Mouse (Mus musculus) hematopoietic stem cell, adult 5-6 weeks (primary cell): ENCODE measurements around the gene Rad21l. TPM values are rescaled to one million over a fixed set of nuclear protein-coding genes. Genes with fewer than 3 reads are reported as not detected.
"Not testable (repeated sequence)": the region's sequence is repeated elsewhere in the genome, so short reads cannot be mapped to it uniquely, and the experiment has no call there.

Experiments
- ATAC-seq, 2 experiments: fragments of 125-278 bp in 1 of 2; replicated peaks in 1 of 2; 2 replicates each; pipeline ENCODE4 v1.8.0; 2016 to 2017; ENCODE audit warnings: inconsistent platforms in 2 of 2, mild to moderate bottlenecking in 2 of 2, moderate number of reproducible peaks in 2 of 2, low read depth in 1 of 2, moderate TSS enrichment in 1 of 2; ENCODE audit not compliant: low FRiP score in 2 of 2, poor library complexity in 2 of 2, severe bottlenecking in 2 of 2, insufficient read depth in 1 of 2, low TSS enrichment in 1 of 2
- total RNA-seq: library from RNA; stranded (forward); fragments of 172-1452, 232-1000 nt; gene quantifications from 2 replicates; pipeline ENCODE4 v1.2.3, GENCODE M21; 2017

The Rad21l gene
- total RNA-seq, 1 experiment from 2014 or later = not detected

DNA sequence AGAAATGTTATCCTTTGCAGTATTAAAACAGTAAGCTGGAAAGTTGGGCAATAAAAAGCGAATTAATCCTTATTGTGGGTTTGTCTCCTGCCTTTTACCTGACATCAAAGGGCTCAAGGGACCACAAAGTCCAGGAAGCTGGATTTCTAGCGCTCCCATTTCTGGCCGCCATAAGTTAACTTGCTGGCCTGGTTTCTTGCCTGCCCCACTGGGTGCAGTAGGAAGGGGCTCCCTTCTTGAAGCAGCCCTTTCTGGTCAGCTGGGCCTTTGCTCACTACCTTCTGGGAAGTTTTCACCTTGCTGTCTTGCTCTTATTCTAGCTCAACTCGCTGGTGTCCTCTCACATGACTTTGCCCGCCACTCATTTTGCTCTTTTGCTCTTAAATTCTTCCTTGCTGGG, 35.4 kb downstream of the Rad21l start:
- ATAC-seq = no peak

DNA sequence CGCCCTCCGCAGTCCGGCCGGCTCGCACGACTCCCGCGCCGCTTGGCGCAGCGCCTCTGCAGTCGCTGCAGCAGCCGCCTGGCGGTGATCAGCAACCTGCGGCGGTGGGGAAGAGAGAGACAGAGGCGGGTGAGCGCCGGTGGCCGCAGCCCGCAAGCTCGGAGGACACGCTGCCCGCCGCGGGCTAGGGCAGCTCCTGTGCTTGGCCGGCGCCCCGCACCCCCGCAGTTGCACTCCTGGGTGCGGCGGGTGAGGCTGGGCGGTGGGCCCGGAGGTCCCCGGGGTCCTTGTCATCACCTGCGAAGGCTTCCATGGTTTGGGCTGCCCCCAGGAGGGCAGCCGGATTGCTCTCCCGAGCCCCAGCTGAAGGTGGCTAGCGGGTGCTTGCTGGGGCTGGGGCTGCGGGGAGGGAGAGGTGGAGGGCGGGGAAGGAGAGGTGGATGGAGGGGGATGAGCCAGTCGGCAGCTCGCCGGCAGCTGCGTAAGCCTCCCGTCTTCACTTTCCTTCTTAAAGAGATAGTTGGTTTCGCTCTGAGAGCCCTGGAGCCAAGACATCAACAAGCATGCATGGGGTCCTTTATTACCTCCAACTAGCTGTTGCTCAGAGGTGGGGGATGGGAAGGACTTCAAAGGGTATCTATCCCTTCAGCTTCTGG, 36.0 kb downstream of the Rad21l start, which contains the start of gene Snph:
Gene Snph (minus strand): TSS at position 435 of the 656 bp plus-strand sequence.
- peak; percentile 66 to 67; a peak in 3 of 4 replicates for ATAC-seq

DNA sequence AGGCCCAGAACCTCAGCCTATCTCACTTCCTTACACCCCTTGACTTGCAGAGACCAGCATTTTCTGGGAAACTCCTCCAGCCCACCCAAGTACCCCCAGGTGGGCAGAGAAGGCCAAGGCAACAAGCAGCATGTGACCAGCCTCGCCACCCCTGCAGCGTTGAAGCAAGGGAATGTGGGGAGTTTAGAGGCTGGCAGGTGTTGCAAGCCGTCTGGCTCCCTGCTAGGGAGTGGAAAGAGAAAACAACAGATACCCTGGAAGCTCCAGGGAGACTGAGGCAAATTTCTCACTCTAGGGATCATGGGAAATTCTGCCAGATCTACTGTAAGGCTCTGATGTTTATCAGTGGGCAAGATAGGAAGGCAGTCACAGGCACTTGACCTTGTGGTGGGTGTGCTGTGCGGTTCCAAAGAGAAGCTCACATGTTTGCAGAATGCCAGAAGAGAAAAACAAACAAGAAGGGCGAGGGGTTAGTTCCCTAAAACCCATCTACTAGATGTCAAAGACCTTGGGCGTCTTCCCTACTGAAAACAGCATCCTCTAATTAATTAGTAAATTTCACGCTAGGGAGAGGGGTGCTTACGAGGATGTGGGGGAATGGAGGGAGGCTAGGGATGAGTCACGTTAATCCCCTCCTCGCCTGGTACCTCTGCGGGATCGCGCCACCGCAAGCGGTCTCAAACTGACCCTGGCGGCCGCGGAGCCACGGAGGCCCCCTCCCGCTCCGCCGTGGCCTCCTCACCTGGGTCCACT, 36.8 kb downstream of the Rad21l start:
- peak; percentile 15 to 23; a peak in 1 of 4 replicates for ATAC-seq

DNA sequence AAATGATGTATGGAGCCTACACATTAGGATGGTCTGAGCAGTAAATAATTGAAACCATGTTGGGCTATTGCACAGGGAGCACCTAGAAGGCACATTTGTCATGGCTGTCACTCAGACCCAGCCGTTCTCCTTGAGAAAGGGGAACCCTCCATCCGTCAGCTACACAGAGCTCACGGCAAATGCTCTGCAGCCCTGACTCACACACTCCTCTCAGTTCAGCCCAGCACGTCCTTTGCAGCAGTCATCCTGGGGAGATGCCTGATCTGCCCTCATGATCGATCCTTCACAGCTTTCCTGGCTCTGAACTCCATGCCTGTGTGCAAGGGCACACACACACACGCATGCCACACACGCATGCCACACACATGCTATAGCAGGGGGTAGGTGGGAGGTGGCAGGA, 39.0 kb downstream of the Rad21l start:
- peak in 1 of 2 experiments; percentile 44; a peak in 1 of 4 replicates for ATAC-seq

DNA sequence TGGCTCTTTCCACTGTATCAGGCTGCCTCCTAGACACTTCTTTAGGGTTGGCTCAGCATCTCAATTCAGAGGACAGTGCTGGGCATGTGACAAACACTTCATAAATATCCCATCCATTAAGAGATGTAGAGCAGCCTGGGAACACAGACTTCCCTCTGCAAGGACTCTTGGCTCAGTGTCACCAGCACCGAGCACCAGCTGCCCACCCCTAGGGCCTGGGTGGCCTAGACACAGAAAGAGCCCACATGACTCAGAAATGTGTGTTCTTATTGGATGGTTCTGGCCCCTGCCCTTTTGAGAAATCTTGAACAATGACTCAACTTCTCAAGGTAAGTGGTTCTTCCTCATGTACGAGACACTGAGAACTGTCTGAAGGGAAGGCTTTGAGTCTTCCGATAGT, 40.3 kb downstream of the Rad21l start:
- ATAC-seq = no peak

DNA sequence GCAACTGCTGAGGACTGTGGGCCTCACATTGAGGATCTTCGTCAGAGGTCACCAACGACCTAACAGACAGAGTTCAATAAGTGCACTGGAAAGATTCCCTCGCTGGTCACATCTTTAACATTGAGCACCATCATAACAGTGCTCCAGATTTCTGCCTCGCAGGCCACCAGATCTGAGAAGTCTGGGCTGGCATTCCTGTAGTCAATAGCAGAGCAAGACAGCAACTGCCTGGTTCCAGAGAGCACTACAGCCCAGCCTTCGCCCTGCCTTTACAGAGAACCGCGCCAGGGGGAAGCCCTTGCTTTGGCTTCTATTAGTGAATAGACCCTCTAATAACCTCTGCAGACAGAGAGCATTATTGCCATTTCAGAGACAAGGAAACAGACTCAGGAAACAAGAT, 42.0 kb downstream of the Rad21l start:
- ATAC-seq = no peak

DNA sequence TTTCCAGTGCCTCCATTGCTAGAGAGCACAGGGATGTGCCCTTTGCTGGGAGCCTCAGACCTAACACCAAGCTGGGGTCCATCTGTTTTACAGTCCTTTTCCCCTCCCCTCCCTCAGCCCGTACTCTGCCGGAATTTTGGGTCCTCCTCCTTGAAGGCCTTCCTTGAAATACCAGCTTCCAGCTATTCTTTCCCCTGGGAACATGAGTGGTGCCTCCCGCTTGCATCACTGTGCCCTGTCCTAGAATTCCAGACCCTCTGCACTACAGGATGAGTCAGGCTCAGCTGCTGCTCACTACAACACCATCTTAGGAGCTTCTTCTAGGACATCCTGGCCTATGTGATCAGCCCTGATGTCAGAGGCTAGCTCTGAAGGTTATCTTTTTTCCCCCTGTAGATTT, 44.6 kb downstream of the Rad21l start:
- no peak for ATAC-seq

DNA sequence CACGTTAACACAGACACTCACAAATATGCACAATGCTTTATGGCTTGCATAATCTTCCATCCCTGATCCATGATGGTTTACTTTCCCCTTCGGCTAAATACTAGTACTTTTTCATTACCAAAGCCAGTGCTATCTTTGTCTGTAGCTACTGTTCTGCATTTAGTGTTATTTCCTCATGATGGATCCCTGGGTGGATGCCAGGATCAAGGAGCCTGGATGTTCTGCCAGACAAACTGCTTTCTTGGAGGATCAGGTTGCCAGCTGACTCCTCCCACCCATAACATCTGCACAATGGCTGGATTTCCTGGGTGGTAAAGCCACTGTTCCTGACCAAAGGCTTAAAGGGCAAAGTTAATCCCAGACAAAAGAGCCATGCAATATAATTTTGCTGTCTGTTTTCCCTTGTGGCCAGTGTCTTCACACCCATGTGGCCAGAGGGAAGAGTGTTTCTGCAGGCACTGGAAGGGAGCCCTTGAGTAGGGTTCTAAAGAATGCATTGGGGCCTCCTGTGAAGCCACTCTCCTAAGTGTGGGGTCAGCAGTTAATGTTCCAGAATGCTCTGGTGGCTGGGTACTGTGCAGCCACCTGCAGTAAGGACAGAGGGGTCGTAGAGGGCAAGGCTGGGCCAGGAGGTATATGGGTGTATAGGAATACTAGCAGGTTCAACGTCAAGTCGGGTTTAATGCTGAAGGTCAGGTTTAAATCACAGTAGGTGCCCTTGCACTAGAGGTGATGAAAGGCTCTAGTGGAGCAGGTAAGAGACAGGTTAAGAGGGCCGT, 51.6 kb downstream of the Rad21l start:
- ATAC-seq = peak in 1 of 2 experiments; percentile 32; a peak in 1 of 4 replicates

DNA sequence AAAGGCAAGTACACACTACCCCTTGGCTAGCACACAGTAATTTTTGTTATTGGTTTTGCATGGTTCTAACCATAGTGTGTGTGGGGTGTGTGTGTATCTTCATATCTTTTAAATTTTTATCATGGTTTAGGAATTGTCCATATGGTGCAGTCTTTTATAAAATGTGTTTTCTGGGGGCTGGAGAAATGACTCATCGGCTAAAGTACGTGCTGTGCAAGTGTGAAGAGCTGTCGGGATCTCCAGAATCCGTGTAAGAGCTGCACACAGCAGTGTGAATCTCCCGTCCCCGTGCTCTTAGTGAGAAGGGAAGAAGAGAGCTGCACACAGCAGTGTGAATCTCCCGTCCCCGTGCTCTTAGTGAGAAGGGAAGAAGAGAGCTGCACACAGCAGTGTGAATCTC, 52.6 kb downstream of the Rad21l start:
- not testable (repeated sequence) for ATAC-seq

DNA sequence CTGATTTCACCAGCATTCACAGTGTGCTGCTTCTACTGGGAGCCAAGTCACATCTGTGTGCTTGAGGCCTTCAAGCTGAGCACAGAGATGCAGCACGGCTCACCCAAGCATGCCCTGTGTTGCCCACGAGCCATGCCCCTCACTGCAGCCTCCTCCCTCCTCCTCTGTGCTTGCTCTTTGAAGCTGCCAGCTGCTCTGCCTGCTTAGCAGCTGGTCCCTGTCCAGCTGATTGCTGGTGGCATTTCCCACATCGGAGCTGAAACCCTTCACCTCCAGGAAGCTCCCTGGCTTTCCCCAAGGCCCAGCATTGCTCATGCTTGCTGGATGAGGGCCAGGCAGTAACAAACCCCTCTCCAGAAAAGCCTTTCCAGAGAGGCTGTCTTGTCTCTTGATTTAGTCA, 58.4 kb downstream of the Rad21l start:
- no peak for ATAC-seq

DNA sequence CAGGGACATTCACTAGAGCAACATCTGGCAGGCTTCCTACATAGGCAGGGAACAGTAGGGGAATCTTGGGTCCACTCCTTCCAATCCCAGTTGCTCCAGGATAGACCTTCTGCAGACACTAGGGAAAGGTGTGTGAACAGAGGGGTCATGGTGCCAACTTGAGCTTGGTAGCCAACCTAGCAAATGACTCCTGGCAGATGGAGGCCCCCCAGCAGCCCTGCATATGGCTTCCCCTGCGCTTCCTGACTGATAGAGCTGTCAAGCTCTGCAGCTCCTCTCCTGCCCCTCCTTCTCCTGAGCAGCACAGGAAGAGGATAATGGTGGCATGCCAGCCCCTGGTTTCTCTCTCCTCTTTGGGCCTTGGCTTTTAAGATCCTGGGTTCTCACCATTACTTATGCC, 59.9 kb downstream of the Rad21l start:
- ATAC-seq = no peak

DNA sequence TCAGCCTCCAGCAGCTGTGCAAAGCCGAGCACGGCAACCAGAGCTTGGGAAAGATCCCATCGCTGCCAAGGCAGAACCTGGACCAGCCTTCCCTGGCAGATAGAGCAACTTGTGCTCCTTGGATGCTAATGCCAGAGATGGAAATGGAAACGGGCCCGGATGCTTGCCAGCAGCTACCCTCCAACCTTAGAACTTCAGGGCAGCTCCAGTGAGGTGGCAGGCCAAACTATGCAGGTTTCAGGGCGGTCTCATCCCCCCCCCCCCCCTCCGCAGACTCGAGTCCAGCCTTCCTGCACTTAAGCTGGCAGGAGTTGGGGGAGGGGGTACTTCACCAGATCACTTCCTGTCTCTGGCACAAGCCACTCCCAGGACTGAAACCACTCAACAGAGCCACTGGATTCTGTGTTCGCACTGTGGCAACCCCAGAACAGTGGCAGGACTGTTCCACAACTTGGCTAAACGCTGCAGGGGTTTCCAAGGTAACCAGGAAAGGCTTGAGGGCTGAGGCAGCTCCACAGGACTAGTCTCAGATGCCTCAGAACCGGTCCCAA, 62.8 kb downstream of the Rad21l start:
- peak; percentile 81 to 85 for ATAC-seq

DNA sequence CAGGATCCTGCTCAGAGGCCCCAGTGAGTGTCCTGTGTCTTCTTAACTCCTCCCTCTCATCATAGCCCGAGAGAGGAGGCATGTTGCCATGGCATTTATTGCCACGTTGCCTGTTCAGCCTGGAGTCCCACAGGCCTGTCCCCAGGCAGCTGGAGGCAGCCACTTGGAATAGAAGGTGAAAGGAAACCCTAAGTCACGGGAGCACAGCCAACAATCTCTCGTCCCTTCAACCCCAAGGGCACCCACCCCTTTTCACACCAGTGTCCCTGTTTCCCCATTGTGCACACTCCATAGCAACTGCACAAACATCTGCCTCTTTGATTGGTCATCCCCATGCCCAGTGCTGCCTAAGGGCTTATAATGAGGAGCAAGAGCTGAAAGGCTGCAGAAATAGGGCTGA, 64.7 kb downstream of the Rad21l start:
- no peak for ATAC-seq

DNA sequence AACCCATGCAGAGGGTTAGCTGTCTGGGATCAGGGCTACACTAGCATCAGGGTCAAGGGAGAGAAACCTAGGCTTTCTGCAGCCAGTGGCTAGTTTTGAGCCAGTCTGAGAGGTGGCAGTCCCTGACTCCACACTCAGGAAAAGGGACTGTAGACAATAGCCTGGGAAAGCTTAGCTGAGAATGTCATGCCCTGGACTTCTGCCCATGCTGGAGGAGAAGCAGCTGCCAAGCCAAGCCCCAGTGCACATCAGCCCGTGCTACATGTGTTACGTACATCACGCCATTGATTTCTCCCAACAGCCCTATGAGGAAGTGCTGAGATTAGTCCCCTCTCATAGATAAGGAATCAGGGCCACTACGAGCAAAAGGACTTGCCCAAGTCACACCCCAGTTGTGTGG, 66.2 kb downstream of the Rad21l start:
- ATAC-seq = no peak

DNA sequence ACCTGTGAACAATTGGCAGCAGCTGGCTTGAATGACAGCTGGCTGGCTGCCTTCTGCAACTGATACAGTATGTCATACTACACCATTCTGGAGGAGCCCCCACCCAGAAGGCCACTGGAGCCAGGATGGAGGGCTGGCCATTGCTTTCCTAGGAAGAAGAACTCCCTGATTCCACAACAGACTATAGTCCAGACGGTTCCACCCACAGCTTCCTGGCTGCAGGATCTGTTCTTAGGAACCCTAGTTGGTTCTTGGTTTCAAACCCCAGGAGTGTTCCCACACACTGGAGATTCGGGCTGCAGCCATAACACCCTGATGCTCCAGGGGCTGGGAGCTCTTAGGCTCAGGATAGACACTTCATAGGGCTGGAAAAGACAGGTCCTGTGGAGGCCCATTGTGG, 70.3 kb downstream of the Rad21l start:
- ATAC-seq = no peak
